Mouse (Mus musculus) NIH3T3 (cell line): Measurements from ENCODE around the gene Msrb2.

Source experiments
- DNase-seq: peaks from one replicate; pipeline ENCODE4 v3.0.0-alpha.2; 2012; ENCODE audit warnings: low read depth

Gene Msrb2

DNA sequence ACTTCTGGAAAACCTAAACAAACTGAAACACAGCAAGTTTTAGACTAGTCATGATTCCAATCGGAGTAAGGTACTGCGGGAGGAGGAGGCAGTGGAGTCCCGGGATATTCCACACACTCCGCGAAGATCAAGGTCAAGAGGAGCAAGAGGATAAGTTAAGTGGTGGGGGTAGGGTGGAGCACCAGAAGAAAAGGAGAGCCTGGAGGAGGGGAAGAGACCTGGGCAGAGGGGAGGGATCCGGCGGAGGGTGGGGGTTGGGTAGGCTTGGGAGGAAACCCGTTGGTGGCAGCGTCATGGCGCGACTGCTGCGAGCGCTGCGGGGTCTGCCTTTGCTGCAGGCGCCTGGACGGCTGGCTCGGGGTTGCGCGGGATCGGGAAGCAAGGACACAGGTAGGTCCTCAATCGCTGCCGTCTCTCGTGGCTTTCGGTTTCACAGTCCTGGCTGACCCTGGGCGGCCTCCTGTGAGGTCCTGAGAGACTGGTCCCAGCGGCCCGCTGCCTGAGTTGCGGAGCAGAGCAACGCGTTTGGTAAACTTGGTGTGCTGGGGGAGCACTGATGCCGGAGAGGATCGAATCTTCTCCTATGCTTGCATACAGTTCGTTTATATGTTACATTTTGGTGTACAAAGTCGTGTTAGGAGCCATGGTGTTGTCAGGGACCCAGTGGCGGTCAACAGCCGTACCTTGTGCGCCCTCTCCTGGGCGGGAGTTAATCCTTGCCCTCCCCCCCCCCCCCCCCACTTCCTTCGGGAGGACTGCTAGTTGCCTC, at the start of gene Msrb2:
Gene Msrb2, plus strand, starts transcription at position 51 of the 769 bp plus-strand sequence.
- DNase-seq: peak; percentile 86

DNA sequence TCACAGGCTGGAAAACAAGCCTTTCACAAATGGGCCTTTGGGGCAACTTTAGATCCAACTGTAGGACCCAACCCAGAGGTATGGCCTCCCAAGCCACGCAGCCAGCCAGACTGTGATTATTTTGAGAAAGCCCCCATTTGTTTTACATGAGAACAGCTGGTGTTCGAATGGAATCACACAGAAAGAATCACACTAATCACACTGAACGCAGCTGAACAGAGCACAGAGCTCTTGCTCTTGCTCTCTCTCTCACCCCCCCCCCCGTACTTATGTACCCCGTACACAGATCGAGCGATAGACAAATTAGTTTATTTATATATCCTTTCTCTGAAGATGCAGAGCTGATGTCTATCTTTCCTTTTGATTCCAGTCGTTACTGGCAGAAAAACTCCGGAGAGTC, 48.8 kb upstream of the Msrb2 start:
- no peak for DNase-seq

- DNase-seq: no peak
These were observed 44.9 kb upstream of the Msrb2 start for GRCm38 (mm10) chr2:19326376-19326775.

DNA sequence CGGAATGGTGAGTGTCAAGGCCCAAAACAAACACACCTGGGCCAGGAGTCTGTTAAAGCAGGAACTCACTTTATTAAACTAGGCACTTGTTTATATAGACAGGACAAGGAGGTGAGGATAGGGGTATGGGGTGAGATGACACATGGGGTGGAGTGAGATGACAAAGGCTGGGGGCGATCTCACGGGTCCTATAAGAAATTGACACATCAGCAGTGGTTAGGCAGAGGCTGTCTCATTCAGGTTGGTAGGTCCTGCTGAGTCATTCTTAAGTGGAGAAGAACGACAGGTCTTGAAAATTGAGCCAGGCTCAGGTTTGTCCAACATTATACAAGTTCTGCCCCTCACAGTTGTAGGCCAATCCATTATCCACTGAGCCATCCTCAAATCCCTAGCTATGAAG, 43.4 kb upstream of the Msrb2 start:
- DNase-seq: no peak

DNA sequence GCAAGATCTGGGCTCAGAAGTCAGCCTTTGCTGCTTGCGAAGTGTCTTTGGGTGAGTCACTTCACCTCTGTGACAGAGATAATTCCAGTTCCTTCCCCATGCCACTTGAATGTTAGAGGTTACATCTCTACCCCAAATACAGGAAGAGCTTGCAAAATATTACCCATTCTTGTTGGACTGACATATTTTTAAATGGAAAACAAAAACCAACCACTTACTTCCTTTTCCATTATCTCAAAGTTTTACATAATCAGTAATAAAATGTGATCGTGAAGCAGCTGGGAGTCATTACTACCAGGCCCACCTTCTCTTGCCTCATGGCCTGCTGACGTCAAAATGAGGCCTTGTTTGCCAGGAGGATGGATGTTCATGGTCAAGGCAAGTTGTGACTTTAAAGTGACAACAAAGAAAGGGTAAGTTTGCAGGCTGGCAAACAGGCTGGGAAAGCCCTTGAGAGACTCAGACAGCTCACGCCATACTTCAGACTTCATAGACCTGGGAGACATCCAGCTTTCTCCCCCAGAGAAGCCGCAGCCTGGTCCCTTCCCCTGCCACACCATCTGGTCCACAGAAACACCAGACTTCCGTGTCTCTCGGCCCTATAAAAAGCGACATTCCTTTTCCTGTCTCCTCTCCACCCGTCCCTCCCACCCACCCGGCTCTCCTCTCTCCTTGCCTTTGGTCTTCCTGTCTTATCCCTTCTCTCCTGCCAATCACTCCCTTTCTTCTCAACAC, 27.2 kb upstream of the Msrb2 start:
- DNase-seq: peak; percentile 30

- peak; percentile 91 for DNase-seq
These were observed 26.4 kb upstream of the Msrb2 start for GRCm38 (mm10) chr2:19344636-19345413.

DNA sequence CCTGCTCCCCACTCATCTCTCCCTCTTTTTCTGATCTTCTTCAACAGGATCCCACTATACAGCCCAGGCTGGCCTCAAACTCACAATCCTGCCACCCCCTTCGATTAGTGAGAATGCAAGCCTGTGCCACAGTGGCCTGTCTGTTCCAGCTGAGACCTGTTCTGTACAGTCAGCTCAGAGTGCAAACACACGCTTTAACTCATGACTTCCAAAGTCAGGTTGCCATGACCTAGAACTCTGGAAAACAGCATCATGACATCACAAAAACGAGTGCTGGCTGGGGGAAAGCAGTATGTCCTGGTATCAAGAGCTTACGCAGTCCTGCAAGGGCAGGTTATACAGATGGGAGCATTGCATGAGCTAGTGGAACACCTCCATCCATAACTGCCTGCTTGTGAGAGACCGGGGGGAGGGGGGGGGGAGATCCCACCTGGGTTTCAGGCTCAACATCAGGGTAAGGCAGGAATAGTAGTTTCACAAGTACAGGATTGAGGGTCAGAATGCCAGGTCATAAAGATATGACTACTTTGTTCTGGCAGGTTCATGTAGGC, 25.8 kb upstream of the Msrb2 start:
- no peak for DNase-seq

GRCm38 (mm10) chr2:19348454-19348853, 22.8 kb upstream of the Msrb2 start:
- no peak for DNase-seq

- no peak for DNase-seq
These were observed 21.1 kb upstream of the Msrb2 start for GRCm38 (mm10) chr2:19350167-19350566.

DNA sequence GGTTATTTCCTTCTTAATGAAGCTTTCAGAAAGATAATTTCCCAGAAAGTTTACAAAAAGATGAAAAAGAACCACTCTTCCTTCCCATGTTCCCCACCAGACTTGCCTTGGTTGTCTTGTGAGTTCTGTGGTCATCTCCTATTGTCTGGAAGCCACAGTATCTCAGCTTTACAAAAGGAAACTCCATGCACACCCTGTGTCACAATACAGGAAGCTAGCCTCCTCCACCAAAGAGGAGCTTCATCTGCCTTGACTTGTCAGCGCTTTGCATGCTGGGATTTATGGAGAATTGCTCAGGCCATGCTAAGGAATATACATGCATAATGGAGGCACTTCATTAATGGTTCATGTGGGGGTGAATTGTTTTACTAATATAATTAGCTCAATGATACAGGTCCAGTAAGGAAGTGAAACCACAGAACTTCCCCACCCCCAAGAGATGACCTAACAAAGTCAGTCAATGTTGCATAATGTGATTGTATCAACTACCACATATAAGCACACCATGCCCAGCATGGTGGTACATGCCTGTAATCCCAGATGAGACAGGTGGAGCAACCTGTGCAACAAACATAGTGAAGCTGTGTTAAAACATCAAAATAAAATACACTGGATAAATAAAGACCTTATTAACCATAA, 19.5 kb upstream of the Msrb2 start:
- DNase-seq: no peak

DNA sequence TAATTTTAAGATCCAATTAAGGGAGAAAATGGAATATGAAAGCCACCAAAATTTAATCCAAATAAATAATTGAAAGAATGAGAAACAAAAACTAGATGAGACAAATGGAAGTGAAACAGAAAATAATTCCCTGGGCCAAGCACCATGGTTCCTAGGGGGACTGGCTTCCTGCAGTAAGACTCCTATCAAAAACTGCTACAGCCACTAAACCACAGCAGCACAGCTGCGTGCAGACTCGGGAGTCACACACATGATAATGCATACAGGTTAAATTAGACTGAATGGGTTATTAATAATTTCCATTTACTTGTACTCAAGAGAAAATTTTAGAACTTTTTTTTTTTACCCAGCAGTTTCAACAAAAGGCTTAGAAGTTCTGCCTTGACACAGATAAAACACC, 18.1 kb upstream of the Msrb2 start:
- DNase-seq: no peak

GRCm38 (mm10) chr2:19362880-19363279, 8.4 kb upstream of the Msrb2 start:
- DNase-seq: no peak

DNA sequence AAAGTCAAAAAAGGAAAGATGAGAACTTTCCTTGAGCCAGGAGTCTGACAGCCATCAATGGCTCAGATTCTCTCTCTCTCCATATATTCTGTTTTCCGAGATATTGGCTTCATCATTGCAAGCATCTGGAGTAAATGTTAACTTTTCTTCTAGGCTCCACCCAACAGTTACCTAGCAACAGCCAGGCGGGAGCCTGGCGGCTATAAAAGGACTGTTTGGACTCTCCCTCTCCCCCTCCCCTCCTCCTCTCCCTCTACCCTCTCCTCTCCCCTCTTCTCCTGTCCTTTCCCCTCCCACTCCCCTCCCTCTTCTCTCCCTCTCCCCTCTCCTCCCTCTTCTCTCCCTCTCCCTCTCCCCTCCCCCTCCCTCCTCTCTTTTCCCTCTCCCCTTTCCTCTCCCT, 4.8 kb upstream of the Msrb2 start:
- peak; percentile 4 for DNase-seq

GRCm38 (mm10) chr2:19367114-19367513, 4.1 kb upstream of the Msrb2 start:
- DNase-seq: no peak

GRCm38 (mm10) chr2:19373695-19374094, 2.5 kb downstream of the Msrb2 start:
- DNase-seq: peak; percentile 15

GRCm38 (mm10) chr2:19380446-19380950, 9.3 kb downstream of the Msrb2 start:
- no peak for DNase-seq

DNA sequence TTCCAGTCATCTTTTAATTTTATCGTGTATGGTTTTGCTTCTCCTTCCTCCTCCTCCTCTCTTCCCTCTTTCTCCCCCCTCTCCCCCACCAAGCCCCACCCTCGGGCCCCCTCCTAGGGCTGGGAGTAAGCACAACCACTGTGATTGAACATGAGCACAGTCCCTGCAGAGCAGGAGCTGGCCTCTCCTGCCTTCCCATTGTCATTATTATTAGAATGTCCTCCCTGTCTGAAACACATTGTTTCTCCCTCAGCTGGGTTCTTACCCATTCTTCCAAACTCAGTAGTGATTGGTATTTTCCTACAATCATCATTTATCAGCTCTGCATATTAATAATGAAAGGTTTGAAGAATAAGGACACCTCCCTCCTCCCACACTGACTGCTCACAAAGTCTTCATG, 9.7 kb downstream of the Msrb2 start:
- DNase-seq: no peak

DNA sequence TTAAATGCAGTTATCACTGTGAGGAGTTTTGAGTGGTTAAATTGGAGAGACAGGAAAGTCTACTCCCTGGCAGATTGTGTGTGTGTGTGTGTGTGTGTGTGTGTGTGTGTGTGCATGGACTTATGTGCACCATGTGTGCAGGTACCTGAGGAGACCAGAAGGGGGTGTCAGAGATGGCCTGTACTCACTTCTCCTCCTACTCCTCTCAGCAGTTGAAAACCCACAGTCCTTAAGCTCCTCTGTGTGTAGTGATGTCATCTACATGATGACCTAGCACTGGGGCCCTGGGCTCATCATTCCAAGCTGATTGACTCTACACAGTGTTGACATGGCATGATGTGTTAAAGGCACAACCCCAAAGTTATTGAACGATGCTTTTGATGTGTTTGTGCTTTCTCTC, 11.0 kb downstream of the Msrb2 start:
- no peak for DNase-seq

GRCm38 (mm10) chr2:19383006-19383405, 11.8 kb downstream of the Msrb2 start:
- DNase-seq: no peak

- no peak for DNase-seq
These were observed 14.5 kb downstream of the Msrb2 start for GRCm38 (mm10) chr2:19385772-19386171.

- no peak for DNase-seq
These were observed 17.3 kb downstream of the Msrb2 start for GRCm38 (mm10) chr2:19388329-19389103.
